Mouse (Mus musculus): ENCODE results near the gene Vps4b. TPM values are rescaled to one million over a fixed set of nuclear protein-coding genes. Genes with fewer than 3 reads are reported as not detected.
"Not testable (repeated sequence)": the region's sequence is repeated elsewhere in the genome, so short reads cannot be mapped to it uniquely, and the experiment has no call there.

The Vps4b gene
- polyA plus RNA-seq, 1 experiment = 121 TPM

DNA sequence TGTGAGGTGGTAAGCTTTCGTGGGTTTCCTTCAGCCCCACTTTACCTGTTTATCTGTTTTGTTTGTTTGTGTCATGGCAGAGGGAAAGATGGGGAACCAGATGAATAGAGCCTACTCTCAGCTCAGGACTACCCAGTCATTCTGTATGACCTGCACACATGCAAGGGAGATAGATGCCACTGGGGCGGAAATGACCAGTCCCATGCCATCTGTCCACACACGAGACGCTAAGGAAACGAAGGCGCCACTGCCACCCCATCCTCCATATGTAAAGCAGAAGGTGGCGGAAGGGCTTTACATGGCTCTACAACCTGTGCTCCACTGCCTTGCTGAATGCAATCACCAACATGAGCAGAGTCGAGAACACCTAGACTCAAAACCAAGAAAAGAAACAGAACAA is 60.3 kb downstream of the Vps4b start:
- Histone ChIP-seq H3K9me3 (replicated peaks; ENCODE audit: control insufficient read depth, insufficient read depth, low read length, poor library complexity, severe bottlenecking) (no peaks in the 10 kb centered on the region), H3K9ac (ENCODE audit: low read depth, poor library complexity, severe bottlenecking) (no peak overlapping the region), H3K36me3 (ENCODE audit: control insufficient read depth, insufficient read depth, low read length, poor library complexity, severe bottlenecking) (peaks cover 12% of the 10 kb centered on the region), H3K4me3 (ENCODE audit: low read depth, low read length) (no peak overlapping the region), H3K4me1 (ENCODE audit: control insufficient read depth, insufficient read depth, low read length) (no peaks in the 10 kb centered on the region), H3K27me3 (ENCODE audit: control insufficient read depth, insufficient read depth, low read length, poor library complexity, severe bottlenecking) (no peaks in the 10 kb centered on the region), H3K27ac (ENCODE audit: insufficient read depth, low read length) (no peak overlapping the region)
- no peak for TF ChIP-seq EP300 (IDR thresholded peaks at IDR 0.05; ENCODE audit: insufficient read depth, low read depth, low read length)
- no peak for TF ChIP-seq POLR2A (IDR thresholded peaks at IDR 0.05; ENCODE audit: insufficient read depth, low read length)
- no peak for TF ChIP-seq CTCF (IDR thresholded peaks at IDR 0.05; ENCODE audit: low read depth, low read length)

DNA sequence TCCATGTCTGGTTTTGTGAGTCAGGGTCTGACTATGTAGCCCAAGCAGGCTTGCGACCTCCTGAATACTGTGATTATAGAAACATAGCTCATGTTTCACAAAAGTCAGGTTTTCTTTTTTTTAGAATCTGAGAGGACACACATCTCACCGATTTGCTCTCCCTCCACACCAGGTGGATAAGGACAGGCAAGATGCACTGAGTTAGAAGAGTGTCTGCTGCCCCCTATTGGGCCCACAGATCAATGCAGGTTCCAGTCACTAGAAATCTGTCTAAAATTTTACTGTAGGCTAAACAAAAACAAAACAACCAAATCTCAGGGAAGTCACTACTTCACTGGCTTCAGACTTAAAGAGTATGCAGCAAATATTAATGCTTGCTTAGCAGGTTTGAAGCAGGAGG is 60.9 kb downstream of the Vps4b start:
- Histone ChIP-seq H3K36me3 (ENCODE audit: control insufficient read depth, insufficient read depth, low read length, poor library complexity, severe bottlenecking) (peaks cover 12% of the 10 kb centered on the region), H3K9ac (ENCODE audit: low read depth, poor library complexity, severe bottlenecking) (no peak overlapping the region), H3K27ac (ENCODE audit: insufficient read depth, low read length) (no peak overlapping the region), H3K9me3 (replicated peaks; ENCODE audit: control insufficient read depth, insufficient read depth, low read length, poor library complexity, severe bottlenecking) (no peaks in the 10 kb centered on the region; the same call in 1 of the 2 replicates), H3K4me1 (ENCODE audit: control insufficient read depth, insufficient read depth, low read length) (no peaks in the 10 kb centered on the region), H3K27me3 (ENCODE audit: control insufficient read depth, insufficient read depth, low read length, poor library complexity, severe bottlenecking) (no peaks in the 10 kb centered on the region), H3K4me3 (ENCODE audit: low read depth, low read length) (no peak overlapping the region)
- TF ChIP-seq POLR2A (IDR thresholded peaks at IDR 0.05; ENCODE audit: insufficient read depth, low read length) (no peak), CTCF (IDR thresholded peaks at IDR 0.05; ENCODE audit: low read depth, low read length) (peak; percentile 48), EP300 (IDR thresholded peaks at IDR 0.05; ENCODE audit: insufficient read depth, low read depth, low read length) (no peak)

DNA sequence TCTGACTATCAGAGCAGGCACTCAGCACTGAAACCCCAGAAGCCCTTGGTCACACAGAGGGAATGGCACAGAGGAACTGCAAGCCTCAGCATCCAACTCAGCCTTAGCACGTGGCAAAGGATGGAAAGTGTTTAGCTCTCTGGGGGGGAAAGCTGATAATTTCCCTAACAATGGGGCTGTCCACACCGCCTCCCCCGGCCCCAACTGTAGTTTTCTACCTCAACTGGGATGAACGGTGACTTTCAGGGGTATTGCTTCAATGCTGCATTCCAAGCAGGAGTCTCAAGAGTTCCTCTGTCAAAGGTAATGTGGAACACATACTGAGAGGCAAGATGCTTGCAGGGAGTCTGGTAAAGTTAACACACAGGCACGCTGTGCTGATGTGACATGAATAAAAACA is 74.5 kb downstream of the Vps4b start:
- Histone ChIP-seq H3K36me3 (ENCODE audit: control insufficient read depth, insufficient read depth, low read length, poor library complexity, severe bottlenecking) (no peaks in the 10 kb centered on the region), H3K4me3 (ENCODE audit: low read depth, low read length) (no peak overlapping the region), H3K9me3 (replicated peaks; ENCODE audit: control insufficient read depth, insufficient read depth, low read length, poor library complexity, severe bottlenecking) (no peaks in the 10 kb centered on the region), H3K9ac (ENCODE audit: low read depth, poor library complexity, severe bottlenecking) (no peak overlapping the region), H3K4me1 (ENCODE audit: control insufficient read depth, insufficient read depth, low read length) (peaks cover 2% of the 10 kb centered on the region), H3K27ac (ENCODE audit: insufficient read depth, low read length) (no peak overlapping the region), H3K27me3 (ENCODE audit: control insufficient read depth, insufficient read depth, low read length, poor library complexity, severe bottlenecking) (no peaks in the 10 kb centered on the region)
- TF ChIP-seq CTCF (IDR thresholded peaks at IDR 0.05; ENCODE audit: low read depth, low read length) (no peak), POLR2A (IDR thresholded peaks at IDR 0.05; ENCODE audit: insufficient read depth, low read length) (no peak), EP300 (IDR thresholded peaks at IDR 0.05; ENCODE audit: insufficient read depth, low read depth, low read length) (0 out of 2 replicates have a peak, but pooled peaks have one; percentile 20)

GRCm38 (mm10) chr1:106717736-106718135 is 78.8 kb downstream of the Vps4b start:
- not testable (repeated sequence) for H3K36me3 ChIP-seq (ENCODE audit: control insufficient read depth, insufficient read depth, low read length, poor library complexity, severe bottlenecking); H3K27ac ChIP-seq (ENCODE audit: insufficient read depth, low read length); H3K9me3 ChIP-seq (replicated peaks; ENCODE audit: control insufficient read depth, insufficient read depth, low read length, poor library complexity, severe bottlenecking); H3K4me1 ChIP-seq (ENCODE audit: control insufficient read depth, insufficient read depth, low read length); H3K27me3 ChIP-seq (ENCODE audit: control insufficient read depth, insufficient read depth, low read length, poor library complexity, severe bottlenecking); H3K9ac ChIP-seq (ENCODE audit: low read depth, poor library complexity, severe bottlenecking); H3K4me3 ChIP-seq (ENCODE audit: low read depth, low read length)

DNA sequence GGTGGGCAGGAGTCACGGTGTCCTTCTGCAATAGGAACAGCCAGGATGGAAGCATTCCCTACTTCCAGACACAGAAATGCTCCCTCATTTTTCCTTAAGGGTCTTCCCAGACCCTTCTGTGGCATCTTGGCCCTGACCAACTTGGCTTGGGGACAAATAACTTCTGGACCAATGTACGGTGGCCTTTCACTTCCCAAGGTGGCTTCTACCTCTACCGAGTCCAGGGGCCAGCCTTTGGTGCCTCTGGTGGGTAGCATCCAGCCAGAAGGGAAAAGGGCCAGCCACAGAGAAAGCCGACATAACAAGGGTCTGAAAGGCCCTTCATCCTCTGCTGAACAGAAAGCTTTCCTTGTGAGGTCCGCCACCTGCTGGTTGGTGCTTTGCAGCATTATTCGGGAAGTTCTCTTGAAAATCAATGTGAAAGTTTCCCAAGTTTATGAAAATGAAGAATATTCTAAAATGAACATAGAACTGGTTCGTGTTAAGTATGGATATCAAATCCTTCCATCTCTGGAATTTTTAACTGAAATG is 79.4 kb downstream of the Vps4b start:
- TF ChIP-seq EP300 (IDR thresholded peaks at IDR 0.05; ENCODE audit: insufficient read depth, low read depth, low read length) (no peak), CTCF (IDR thresholded peaks at IDR 0.05; ENCODE audit: low read depth, low read length) (peak; percentile 40)
- Histone ChIP-seq H3K36me3 (ENCODE audit: control insufficient read depth, insufficient read depth, low read length, poor library complexity, severe bottlenecking) (no peaks in the 10 kb centered on the region), H3K4me3 (ENCODE audit: low read depth, low read length) (no peak overlapping the region), H3K27ac (ENCODE audit: insufficient read depth, low read length) (no peak overlapping the region), H3K9me3 (replicated peaks; ENCODE audit: control insufficient read depth, insufficient read depth, low read length, poor library complexity, severe bottlenecking) (no peaks in the 10 kb centered on the region), H3K9ac (ENCODE audit: low read depth, poor library complexity, severe bottlenecking) (no peak overlapping the region), H3K27me3 (ENCODE audit: control insufficient read depth, insufficient read depth, low read length, poor library complexity, severe bottlenecking) (peaks cover 6% of the 10 kb centered on the region), H3K4me1 (ENCODE audit: control insufficient read depth, insufficient read depth, low read length) (no peaks in the 10 kb centered on the region)

GRCm38 (mm10) chr1:106716141-106716540 is 80.4 kb downstream of the Vps4b start:
- no peaks in the 10 kb centered on the region for H3K9me3 ChIP-seq (replicated peaks; ENCODE audit: control insufficient read depth, insufficient read depth, low read length, poor library complexity, severe bottlenecking)
- no peak for TF ChIP-seq POLR2A (IDR thresholded peaks at IDR 0.05; ENCODE audit: insufficient read depth, low read length)
- TF ChIP-seq CTCF (IDR thresholded peaks at IDR 0.05; ENCODE audit: low read depth, low read length) = no peak
- TF ChIP-seq EP300 (IDR thresholded peaks at IDR 0.05; ENCODE audit: insufficient read depth, low read depth, low read length) = no peak
- H3K9ac ChIP-seq (ENCODE audit: low read depth, poor library complexity, severe bottlenecking) = no peak overlapping the region
- no peaks in the 10 kb centered on the region for H3K4me1 ChIP-seq (ENCODE audit: control insufficient read depth, insufficient read depth, low read length)
- H3K4me3 ChIP-seq (ENCODE audit: low read depth, low read length) = no peak overlapping the region
- H3K27ac ChIP-seq (ENCODE audit: insufficient read depth, low read length) = no peak overlapping the region
- no peaks in the 10 kb centered on the region for H3K36me3 ChIP-seq (ENCODE audit: control insufficient read depth, insufficient read depth, low read length, poor library complexity, severe bottlenecking)
- H3K27me3 ChIP-seq (ENCODE audit: control insufficient read depth, insufficient read depth, low read length, poor library complexity, severe bottlenecking) = peaks cover 6% of the 10 kb centered on the region

Data from ES-Bruce4 (cell line).